In genomic region chr10:61657985-61658384, GRCm38 (mm10) we compare ENCODE assay signal across 9 mouse cellular contexts. TPM values are rescaled to one million over a fixed set of nuclear protein-coding genes. Genes with fewer than 3 reads are reported as not detected.
A peak's percentile ranks its signal among the peaks of the same experiment; 100 is the strongest.
DNase-seq lines count a peak whose midpoint lies in the region; ATAC-seq and TF ChIP-seq lines count a peak whose summit lies in the region.
"Had no signal": no experiment of that assay in that cellular context is flagged by ENCODE, and none has a peak within 500 bp of the region (broad histone marks: within the 10 kb centered on the region; RNA-seq: fewer than 3 reads in every experiment).

No protein-coding gene starts in this region.

- WGBS in thymus, adult 2 months, result 24% methylated on average over 4 of the region's 4 CpGs
- 24% methylated on average over 4 of the region's 4 CpGs for WGBS in embryonic facial prominence, embryonic 14.5 days
- 23% methylated on average over 4 of the region's 4 CpGs for WGBS in liver, postnatal 0 days (ENCODE audit: insufficient replicate concordance)
- 22% methylated on average over 4 of the region's 4 CpGs for WGBS in stomach, postnatal 0 days

- no peak overlapping the region for H3K9ac ChIP-seq in embryonic facial prominence, embryonic 14.5 days (ENCODE audit: low read depth, low read length)
- H3K9ac ChIP-seq in liver, postnatal 0 days (replicated peaks), result no peak overlapping the region
- no peak overlapping the region for H3K9ac ChIP-seq in stomach, postnatal 0 days (ENCODE audit: low read length)

- DNase-seq in gastrocnemius, adult 2 months, result no peak
- DNase-seq in gastrocnemius, postnatal 36 days, result no peak
- peak; percentile 38 for DNase-seq in thymus, adult 2 months
- no peak for DNase-seq in thymus, adult 18-20 months
- peak; percentile 24 for DNase-seq in embryonic facial prominence, embryonic 14.5 days (ENCODE audit: low spot score)
- peak; percentile 41 for DNase-seq in liver, postnatal 0 days
- peak; percentile 23 for DNase-seq in stomach, postnatal 0 days (ENCODE audit: low spot score)
- DNase-seq in gastrocnemius, adult 18-20 months (ENCODE audit: low spot score), result no peak

- H3K27ac ChIP-seq in gastrocnemius, adult 2 months, result no peak overlapping the region
- no peak overlapping the region for H3K27ac ChIP-seq in thymus, adult 2 months (ENCODE audit: control insufficient read depth, insufficient read depth, low read length)
- H3K27ac ChIP-seq in embryonic facial prominence, embryonic 14.5 days (replicated peaks; ENCODE audit: low read depth, low read length), result no peak overlapping the region
- H3K27ac ChIP-seq in liver, postnatal 0 days (ENCODE audit: low read depth), result no peak overlapping the region
- H3K27ac ChIP-seq in stomach, postnatal 0 days (replicated peaks), result no peak overlapping the region

- no peak for TF ChIP-seq POLR2A in thymus, adult 2 months (IDR thresholded peaks at IDR 0.05; ENCODE audit: control insufficient read depth, extremely low read depth, insufficient read depth, low read length, poor library complexity)

- TF ChIP-seq EP300 in liver, postnatal 0 days (IDR thresholded peaks at IDR 0.05; ENCODE audit: low read depth), result no peak
- TF ChIP-seq EP300 in stomach, postnatal 0 days (optimal IDR thresholded peaks at IDR 0.05), result no peak

- intact Hi-C loops in gastrocnemius, adult 2 months (cut with DNase I), result loop anchor here (1.0 to 10.0 kb wide), 3 partner anchors 52 to 313 kb away; no protein-coding TSS in a partner anchor
- intact Hi-C loops in gastrocnemius, postnatal 36 days (cut with DNase I), result loop anchor here (1.0 to 10.0 kb wide), 2 partner anchors 52 to 163 kb away; no protein-coding TSS in a partner anchor

- H3K36me3 ChIP-seq in thymus, adult 2 months (ENCODE audit: control insufficient read depth, insufficient read depth, low read length), result no peaks in the 10 kb centered on the region
- H3K36me3 ChIP-seq in embryonic facial prominence, embryonic 14.5 days (ENCODE audit: control insufficient read depth, insufficient read depth, low read length), result peaks cover 42% of the 10 kb centered on the region
- peaks cover 20% of the 10 kb centered on the region for H3K36me3 ChIP-seq in liver, postnatal 0 days (replicated peaks; ENCODE audit: insufficient read depth, low read length)
- peaks cover 3% of the 10 kb centered on the region; the same call in 1 of the 2 replicates for H3K36me3 ChIP-seq in stomach, postnatal 0 days (ENCODE audit: control insufficient read depth, insufficient read depth, low read length)

- no peak overlapping the region for H3K4me2 ChIP-seq in embryonic facial prominence, embryonic 14.5 days (ENCODE audit: low read depth, low read length)
- 0 out of 2 replicates have a peak overlapping the region, but pooled peaks have one; percentile 9 for H3K4me2 ChIP-seq in liver, postnatal 0 days (ENCODE audit: low read depth, low read length)
- no peak overlapping the region for H3K4me2 ChIP-seq in stomach, postnatal 0 days (replicated peaks; ENCODE audit: low read depth)

- no peaks in the 10 kb centered on the region for H3K9me3 ChIP-seq in embryonic facial prominence, embryonic 14.5 days (ENCODE audit: control insufficient read depth, low read length)
- H3K9me3 ChIP-seq in liver, postnatal 0 days (ENCODE audit: low read length), result no peaks in the 10 kb centered on the region
- no peaks in the 10 kb centered on the region for H3K9me3 ChIP-seq in stomach, postnatal 0 days (ENCODE audit: control insufficient read depth, low read length)

- no peak overlapping the region for H3K4me3 ChIP-seq in gastrocnemius, adult 2 months
- H3K4me3 ChIP-seq in thymus, adult 2 months (ENCODE audit: control insufficient read depth, insufficient read depth, low read length), result no peak overlapping the region
- H3K4me3 ChIP-seq in embryonic facial prominence, embryonic 14.5 days (ENCODE audit: low read depth, low read length), result no peak overlapping the region
- H3K4me3 ChIP-seq in liver, postnatal 0 days (ENCODE audit: low read depth, low read length), result no peak overlapping the region
- H3K4me3 ChIP-seq in stomach, postnatal 0 days (ENCODE audit: low read depth, low read length), result no peak overlapping the region
- H3K4me3 ChIP-seq: myocyte had no signal

- no peak for ATAC-seq in embryonic facial prominence, embryonic 14.5 days (ENCODE audit: low read depth)
- 0 out of 2 replicates have a peak, but pooled peaks have one; percentile 31 for ATAC-seq in liver, postnatal 0 days
- no peak for ATAC-seq in stomach, postnatal 0 days (ENCODE audit: low FRiP score, low TSS enrichment)

- TF ChIP-seq CTCF in gastrocnemius, adult 2 months (IDR thresholded peaks at IDR 0.05), result peak; percentile 83
- no peak for TF ChIP-seq CTCF in thymus, adult 2 months (IDR thresholded peaks at IDR 0.05; ENCODE audit: borderline replicate concordance, control insufficient read depth, extremely low read depth, insufficient read depth, low read length, poor library complexity)
- TF ChIP-seq CTCF in liver, postnatal 0 days (IDR thresholded peaks at IDR 0.05; ENCODE audit: low read depth), result peak; percentile 83
- peak; percentile 87 for TF ChIP-seq CTCF in stomach, postnatal 0 days (IDR thresholded peaks at IDR 0.05; ENCODE audit: low read depth)

- H3K27me3 ChIP-seq in thymus, adult 2 months (ENCODE audit: control insufficient read depth, insufficient read depth, low read length), result no peaks in the 10 kb centered on the region
- no peaks in the 10 kb centered on the region for H3K27me3 ChIP-seq in embryonic facial prominence, embryonic 14.5 days (replicated peaks; ENCODE audit: control insufficient read depth, insufficient read depth, low read length)
- no peaks in the 10 kb centered on the region for H3K27me3 ChIP-seq in liver, postnatal 0 days (ENCODE audit: insufficient read depth, low read length)
- no peaks in the 10 kb centered on the region for H3K27me3 ChIP-seq in stomach, postnatal 0 days (ENCODE audit: control insufficient read depth, insufficient read depth, low read length)

- no peaks in the 10 kb centered on the region for H3K4me1 ChIP-seq in thymus, adult 2 months (replicated peaks; ENCODE audit: control insufficient read depth, insufficient read depth, low read length)
- H3K4me1 ChIP-seq in embryonic facial prominence, embryonic 14.5 days (ENCODE audit: control insufficient read depth, insufficient read depth, low read length), result no peaks in the 10 kb centered on the region
- H3K4me1 ChIP-seq in liver, postnatal 0 days (ENCODE audit: insufficient read depth), result no peaks in the 10 kb centered on the region
- H3K4me1 ChIP-seq in stomach, postnatal 0 days (replicated peaks; ENCODE audit: control insufficient read depth, insufficient read depth), result no peaks in the 10 kb centered on the region

RNA-seq across cellular contexts. Expression of gene Ppa1, which starts 9.6 kb away (rescaled TPM):
- total RNA-seq in gastrocnemius, adult 2 months (2021), result 10 to 100 TPM; 48.9 to 61.4 TPM
- total RNA-seq in gastrocnemius, postnatal 36 days (2021), result 10 to 100 TPM; 48.9 to 54.0 TPM
- 29.9 and 36.1 TPM in 2 replicates for polyA plus RNA-seq in thymus, adult 2 months (2012; rRNA removed)
- polyA plus RNA-seq in embryonic facial prominence, embryonic 14.5 days (2014; fragmentation: Nextera tagmentation; extraction: Ambion mirVana), result 158 and 162 TPM in 2 replicates
- 161 and 191 TPM in 2 replicates for polyA plus RNA-seq in liver, postnatal 0 days (2015; fragmentation: Nextera tagmentation; extraction: Ambion mirVana)
- polyA plus RNA-seq in stomach, postnatal 0 days (2015; fragmentation: Nextera tagmentation; extraction: Ambion mirVana), result 117 and 124 TPM in 2 replicates
- 10 to 100 TPM; 57.6 to 68.1 TPM for total RNA-seq in gastrocnemius, adult 18-20 months (2021)

RNA-seq across cellular contexts. Expression of gene Sar1a, which starts 22.1 kb away (rescaled TPM):
- 100 to 1,000 TPM; 129 to 145 TPM for total RNA-seq in gastrocnemius, adult 2 months (2021)
- total RNA-seq in gastrocnemius, postnatal 36 days (2021), result 100 to 1,000 TPM; 102 to 112 TPM
- 71.8 and 74.7 TPM in 2 replicates for polyA plus RNA-seq in thymus, adult 2 months (2012; rRNA removed)
- 338 and 352 TPM in 2 replicates for polyA plus RNA-seq in embryonic facial prominence, embryonic 14.5 days (2014; fragmentation: Nextera tagmentation; extraction: Ambion mirVana)
- 60.7 and 62.1 TPM in 2 replicates for polyA plus RNA-seq in liver, postnatal 0 days (2015; fragmentation: Nextera tagmentation; extraction: Ambion mirVana)
- 135 and 146 TPM in 2 replicates for polyA plus RNA-seq in stomach, postnatal 0 days (2015; fragmentation: Nextera tagmentation; extraction: Ambion mirVana)
- total RNA-seq in gastrocnemius, adult 18-20 months (2021), result 100 to 1,000 TPM; 115 to 135 TPM

RNA-seq across cellular contexts. Expression of gene Tysnd1, which starts 37.3 kb away (rescaled TPM):
- 10 to 100 TPM; 12.3 to 14.4 TPM for total RNA-seq in gastrocnemius, adult 2 months (2021)
- 10 to 100 TPM in 1 of 2 experiments, 1 to 10 TPM in 1; 10.0 to 10.7 TPM for total RNA-seq in gastrocnemius, postnatal 36 days (2021)
- 91.6 and 114 TPM in 2 replicates for polyA plus RNA-seq in thymus, adult 2 months (2012; rRNA removed)
- polyA plus RNA-seq in embryonic facial prominence, embryonic 14.5 days (2014; fragmentation: Nextera tagmentation; extraction: Ambion mirVana), result 33.4 and 36.3 TPM in 2 replicates
- polyA plus RNA-seq in liver, postnatal 0 days (2015; fragmentation: Nextera tagmentation; extraction: Ambion mirVana), result 22.8 and 24.2 TPM in 2 replicates
- 18.5 and 20.9 TPM in 2 replicates for polyA plus RNA-seq in stomach, postnatal 0 days (2015; fragmentation: Nextera tagmentation; extraction: Ambion mirVana)
- 10 to 100 TPM; 13.0 to 15.1 TPM for total RNA-seq in gastrocnemius, adult 18-20 months (2021)

RNA-seq across cellular contexts. Expression of gene Aifm2, which starts 57.1 kb away (rescaled TPM):
- 10 to 100 TPM; 13.9 to 19.7 TPM for total RNA-seq in gastrocnemius, adult 2 months (2021)
- 10 to 100 TPM; 12.5 to 17.2 TPM for total RNA-seq in gastrocnemius, postnatal 36 days (2021)
- polyA plus RNA-seq in thymus, adult 2 months (2012; rRNA removed), result 10.4 and 12.0 TPM in 2 replicates
- 13.0 and 13.8 TPM in 2 replicates for polyA plus RNA-seq in embryonic facial prominence, embryonic 14.5 days (2014; fragmentation: Nextera tagmentation; extraction: Ambion mirVana)
- 10.9 and 11.2 TPM in 2 replicates for polyA plus RNA-seq in liver, postnatal 0 days (2015; fragmentation: Nextera tagmentation; extraction: Ambion mirVana)
- polyA plus RNA-seq in stomach, postnatal 0 days (2015; fragmentation: Nextera tagmentation; extraction: Ambion mirVana), result 9.2 and 9.4 TPM in 2 replicates
- 10 to 100 TPM; 12.4 to 15.2 TPM for total RNA-seq in gastrocnemius, adult 18-20 months (2021)

Comparison
In these comparisons a context has a peak if more than half of its experiments do, and no peak if none do; other contexts are left out.
1. DNase-seq: peak in thymus, adult 2 months (single experiment), embryonic facial prominence, embryonic 14.5 days (single experiment), liver, postnatal 0 days (single experiment) and stomach, postnatal 0 days (single experiment); none in gastrocnemius, adult 2 months (single experiment), gastrocnemius, postnatal 36 days (0 of 2), thymus, adult 18-20 months (0 of 2) and gastrocnemius, adult 18-20 months (single experiment).